Mouse (Mus musculus) gastrocnemius, adult 18-20 months (tissue): Measurements from ENCODE around the gene Sncb. TPM values are rescaled to one million over a fixed set of nuclear protein-coding genes. Genes with fewer than 3 reads are reported as not detected.

Experiments
- DNase-seq: peaks from one replicate; pipeline ENCODE4 v3.0.0; 2021; ENCODE audit warnings: low spot score
- total RNA-seq, 2 experiments: library from RNA; stranded (reverse); gene quantifications; 2 replicates each; pipeline ENCODE4 v1.2.3; 2021

Gene Sncb
- total RNA-seq, 2 experiments from 2014 or later, result not detected

DNA sequence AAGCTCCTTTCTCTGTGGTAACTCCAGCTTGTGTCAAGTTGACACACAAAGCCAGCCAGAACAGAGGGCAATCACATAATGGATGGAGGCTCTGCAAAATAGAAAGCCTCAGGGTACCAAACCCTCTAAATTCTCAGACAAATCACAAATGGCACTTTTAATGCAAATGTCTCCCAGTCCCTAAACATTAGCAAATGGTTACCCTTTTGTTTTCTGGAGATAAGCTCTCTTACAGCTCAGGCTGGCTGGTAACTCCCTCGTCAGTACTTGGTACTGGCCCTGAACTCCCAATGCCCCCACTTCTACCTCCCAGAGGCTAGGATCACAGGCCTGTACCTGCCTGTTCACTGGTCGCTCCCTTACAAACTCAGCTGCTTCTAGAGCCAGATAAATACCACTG, 16.8 kb upstream of the Sncb start:
- no peak for DNase-seq

DNA sequence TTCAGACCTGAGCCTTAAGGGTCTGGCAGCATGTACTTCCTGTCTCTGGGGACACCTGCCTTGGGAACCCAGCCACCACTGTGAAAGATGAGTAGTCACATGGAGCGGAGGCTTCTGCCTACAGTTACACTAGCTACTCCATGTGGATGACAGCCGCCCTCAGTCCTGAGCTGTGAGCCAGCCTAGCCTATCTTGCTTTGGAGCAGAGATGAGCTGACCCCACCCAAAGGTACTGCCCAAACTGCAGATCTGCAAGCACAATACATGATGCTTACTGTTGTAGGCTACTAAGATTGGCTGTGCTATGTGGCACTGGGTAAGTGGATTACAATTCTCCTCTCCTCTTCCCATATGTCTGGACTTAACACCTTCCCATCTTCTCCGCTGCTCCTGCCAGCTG, 14.7 kb upstream of the Sncb start:
- DNase-seq, result peak; percentile 36

GRCm38 (mm10) chr13:54780592-54780991, 14.2 kb upstream of the Sncb start:
- DNase-seq, result peak; percentile 30

DNA sequence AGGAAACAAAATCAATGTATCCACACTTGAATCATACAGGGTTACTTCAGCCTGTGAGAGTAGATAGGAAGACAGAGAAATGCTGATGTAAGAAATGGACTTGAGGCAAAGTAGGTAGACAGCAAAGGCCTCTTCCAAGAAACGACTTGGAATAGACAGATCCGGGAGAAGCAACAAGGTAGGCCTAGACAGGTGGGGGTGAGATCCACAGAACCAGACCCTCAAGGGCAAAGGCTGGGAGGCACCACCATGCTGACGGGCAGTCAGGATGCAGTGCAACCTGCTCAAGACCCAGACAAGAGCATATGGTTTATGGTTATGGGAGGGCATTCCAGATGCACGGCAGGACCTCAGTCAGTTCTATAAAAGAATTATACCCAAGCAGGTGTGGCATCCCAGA, 617 bp upstream of the Sncb start:
- DNase-seq, result no peak

DNA sequence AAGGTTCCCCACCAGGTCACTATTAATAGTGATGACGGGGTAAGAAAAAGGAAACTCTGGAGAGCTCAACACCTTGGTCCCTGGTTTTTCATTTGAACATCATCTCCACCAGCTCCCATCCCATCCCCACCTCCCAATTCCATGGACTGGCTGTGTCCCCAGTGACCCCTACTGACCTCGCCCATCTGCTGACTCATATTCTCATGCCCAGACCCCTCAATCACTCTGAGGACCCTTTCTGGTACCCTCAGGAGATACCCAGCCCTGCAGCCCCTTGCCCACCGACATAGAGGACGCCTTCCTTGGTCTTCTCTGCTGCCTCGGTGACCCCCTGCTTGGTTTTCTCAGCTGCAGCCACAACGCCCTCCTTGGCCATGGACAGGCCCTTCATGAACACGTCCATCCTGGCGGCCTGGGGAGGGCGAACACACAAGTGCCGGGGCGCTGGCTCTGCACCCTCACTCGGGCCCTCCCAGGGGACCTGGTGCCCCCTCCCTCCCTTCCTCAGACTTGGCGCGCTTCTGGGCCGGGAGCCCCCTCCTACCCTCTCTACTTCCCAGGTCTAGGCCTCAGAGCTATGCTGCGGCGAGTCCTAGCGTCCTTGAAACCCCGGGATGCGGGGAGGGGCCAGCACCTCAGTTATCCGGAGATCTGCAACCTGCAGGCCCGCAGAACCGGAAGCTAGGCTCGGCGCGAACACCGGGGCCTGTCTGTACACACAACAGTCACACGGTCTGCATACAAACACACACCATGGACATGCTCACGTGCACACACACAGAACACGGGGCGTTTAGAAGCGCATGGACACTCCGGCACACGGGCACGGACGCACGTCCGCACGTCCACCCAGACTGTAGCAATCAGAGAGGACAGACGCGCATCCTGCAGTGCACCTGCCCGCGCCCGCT, 859 bp downstream of the Sncb start:
- no peak for DNase-seq

DNA sequence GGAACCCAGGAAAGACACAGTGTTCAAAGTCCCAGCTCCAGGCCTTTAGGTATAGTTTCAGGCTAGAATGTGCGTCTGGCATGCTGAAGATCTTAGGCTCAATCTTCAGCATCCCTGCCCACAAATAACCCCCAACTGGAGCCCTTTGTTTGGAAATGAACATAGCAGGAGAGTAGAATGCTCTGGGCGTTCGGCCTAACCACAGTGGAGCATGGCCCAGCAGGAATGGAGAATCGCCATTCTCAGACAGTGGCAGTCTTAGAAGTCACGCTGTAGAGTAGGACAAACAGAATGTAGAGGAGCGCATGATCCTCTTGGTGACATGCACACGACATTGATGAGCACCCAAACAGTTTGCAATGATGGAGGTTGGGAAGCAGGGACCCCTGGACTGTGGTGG, 5.5 kb downstream of the Sncb start:
- DNase-seq, result no peak

DNA sequence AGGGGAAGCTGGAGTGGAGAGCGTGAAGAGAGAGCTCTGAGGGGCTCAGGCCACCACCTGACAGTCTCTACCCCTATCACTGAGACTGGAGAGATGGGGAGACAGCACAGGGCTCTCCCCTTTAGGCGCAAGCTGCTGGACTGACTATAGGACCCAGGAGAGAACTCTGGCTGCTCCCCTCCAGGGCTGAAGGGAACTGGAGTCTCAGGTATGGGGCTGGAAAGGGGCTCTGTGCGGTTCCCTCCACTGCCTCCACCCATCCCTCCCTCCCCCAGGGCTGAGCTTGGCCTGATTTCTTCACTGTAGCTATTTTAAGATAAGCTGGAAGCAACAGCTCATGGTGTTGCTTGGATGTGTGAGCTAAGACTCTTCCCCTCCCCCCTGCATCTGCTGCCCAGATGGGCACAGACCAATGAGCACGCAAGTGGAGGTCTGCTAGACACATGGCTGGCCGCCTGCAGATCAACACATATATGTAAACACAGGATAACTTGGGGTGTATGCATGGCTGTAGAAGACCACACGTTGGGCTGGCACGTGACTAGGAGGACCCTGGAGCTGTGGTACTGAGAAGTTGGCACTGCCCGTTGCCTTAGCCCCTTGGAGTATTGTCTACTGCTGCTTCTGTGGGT, 6.1 kb downstream of the Sncb start:
- peak; percentile 35 for DNase-seq

DNA sequence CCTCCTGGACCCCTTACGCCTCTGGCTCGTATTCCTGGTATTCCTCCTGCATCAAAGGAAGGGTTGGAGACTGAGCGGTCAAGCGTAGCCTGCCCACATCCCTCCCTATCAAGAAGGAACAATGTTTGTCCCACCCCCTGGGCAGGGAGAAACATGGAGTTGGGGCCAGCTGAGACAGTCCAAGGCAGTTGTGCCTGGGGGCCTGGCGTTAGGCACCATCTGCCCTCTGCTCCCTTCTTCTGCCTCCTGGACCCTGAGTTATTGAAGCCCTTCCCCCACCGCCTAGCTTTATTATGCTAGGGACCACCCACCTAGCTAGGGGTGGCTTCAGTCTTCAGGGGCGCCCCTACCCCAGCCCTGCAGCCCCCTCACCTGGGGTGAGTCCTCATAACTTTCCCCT, 6.9 kb downstream of the Sncb start:
- DNase-seq, result no peak

- DNase-seq, result no peak
Observed at GRCm38 (mm10) chr13:54758756-54759470, 7.5 kb downstream of the Sncb start.

GRCm38 (mm10) chr13:54758045-54758755, 8.2 kb downstream of the Sncb start:
- DNase-seq, result peak; percentile 70

GRCm38 (mm10) chr13:54757093-54757830, 9.1 kb downstream of the Sncb start:
- no peak for DNase-seq

GRCm38 (mm10) chr13:54756156-54756712, 10.2 kb downstream of the Sncb start:
- DNase-seq, result no peak

- DNase-seq, result no peak
Observed at GRCm38 (mm10) chr13:54755201-54755830, 11.1 kb downstream of the Sncb start.

DNA sequence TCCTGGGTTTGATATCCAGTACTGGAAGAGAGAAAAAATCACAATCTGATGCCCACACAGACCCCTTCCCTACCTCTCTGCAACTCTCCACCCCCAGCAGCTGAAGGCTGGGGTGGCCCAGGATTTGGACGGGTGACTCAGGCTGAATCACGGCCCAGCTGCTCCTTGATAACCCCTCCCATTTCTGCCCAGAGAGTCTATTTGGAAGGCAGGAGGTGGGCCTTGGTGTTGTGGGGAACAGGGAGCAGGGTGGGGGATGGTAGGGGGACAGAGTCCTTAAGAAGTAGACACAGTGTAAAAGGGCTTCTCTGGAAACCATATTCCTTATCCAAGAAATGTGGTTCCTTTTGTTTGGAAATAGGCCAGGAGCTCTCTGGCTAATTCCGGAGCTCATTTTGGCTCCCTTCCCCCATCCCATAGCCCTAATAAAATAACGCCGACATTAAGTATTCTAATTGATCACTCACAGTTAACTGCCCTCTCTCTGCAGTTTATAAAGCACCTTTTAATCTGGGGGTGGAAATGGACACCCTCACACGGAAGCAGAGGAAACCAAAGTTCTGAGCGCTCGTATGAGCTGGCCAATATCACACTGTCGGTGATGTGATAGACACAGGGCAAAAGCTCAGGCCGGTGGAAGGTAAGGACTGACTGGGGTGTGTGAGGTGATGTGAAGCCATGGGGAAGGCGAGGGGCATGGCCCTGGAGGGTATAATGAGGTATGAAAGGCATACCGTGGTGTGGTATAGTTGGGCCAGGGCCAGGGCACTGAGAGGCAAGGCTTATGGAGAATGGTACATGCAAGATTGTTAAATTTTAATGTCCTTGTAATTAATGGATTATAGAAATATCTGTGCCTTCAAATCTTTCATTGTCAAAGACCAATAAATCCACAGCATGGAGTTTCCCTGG, 12.0 kb downstream of the Sncb start:
- DNase-seq, result no peak

DNA sequence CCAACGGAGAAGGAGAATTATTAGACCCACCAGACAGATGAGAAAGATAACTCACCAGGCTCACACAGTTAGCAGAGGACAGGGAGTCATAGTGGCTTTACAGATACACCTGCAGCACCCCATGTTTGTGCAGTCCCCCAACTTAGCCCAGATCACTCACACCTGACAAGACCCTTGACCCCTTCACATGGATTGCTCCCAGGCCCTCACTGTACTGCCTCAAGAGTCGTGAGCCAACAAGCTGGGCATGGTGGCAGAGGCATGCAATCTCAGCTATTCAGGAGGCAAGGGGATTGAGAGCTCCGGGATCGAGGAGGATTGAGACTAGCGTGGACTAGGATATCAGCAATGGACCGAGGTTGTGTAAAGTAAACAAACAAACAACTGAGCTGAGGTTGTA, 12.7 kb downstream of the Sncb start:
- DNase-seq, result no peak

GRCm38 (mm10) chr13:54752656-54753055, 13.7 kb downstream of the Sncb start:
- no peak for DNase-seq

DNA sequence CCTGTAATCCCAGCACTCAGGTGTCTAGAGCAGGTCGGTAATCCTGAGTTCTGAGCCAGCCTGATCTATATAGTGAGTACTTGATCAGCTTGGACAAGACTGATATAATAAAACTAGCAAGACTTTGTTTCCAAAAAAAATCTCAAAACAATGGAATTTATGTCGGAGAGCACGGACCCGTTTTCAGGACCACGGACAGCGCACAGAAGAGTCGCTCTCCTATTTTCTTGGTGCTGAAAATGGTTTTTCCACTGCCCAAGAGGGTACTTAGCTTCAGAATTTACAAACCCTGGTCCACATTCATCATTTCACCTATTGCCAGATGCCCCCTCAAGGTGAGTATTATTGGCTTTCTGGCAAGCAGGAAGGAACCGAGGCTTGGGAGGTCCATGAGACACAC, 15.7 kb downstream of the Sncb start:
- DNase-seq, result no peak

GRCm38 (mm10) chr13:54749864-54750411, 16.5 kb downstream of the Sncb start, which contains the start of gene Gprin1:
TSS of gene Gprin1 (minus strand) at chr13:54749874.
- no peak for DNase-seq
